Mouse (Mus musculus) intestine, embryonic 15.5 days (tissue): Measurements from ENCODE around the gene Hsd3b2. TPM values are rescaled to one million over a fixed set of nuclear protein-coding genes. Genes with fewer than 3 reads are reported as not detected.

ENCODE experiments used
- polyA plus RNA-seq: library from polyadenylated mRNA; unstranded; fragments of >200 nt; fragmentation: Nextera tagmentation; extraction: Ambion mirVana; gene quantifications from 2 replicates; pipeline ENCODE4 v1.2.1, GENCODE M21; 2015

The Hsd3b2 gene
- polyA plus RNA-seq, 1 experiment from 2014 or later = 0.18 TPM

Other genes starting within 250 kb of the Hsd3b2 start
- gene Hsd3b4, start 214.0 kb downstream of the Hsd3b2 start, polyA plus RNA-seq = not detected in 2 replicates
- not detected in 2 replicates for gene Gm10681, start 135.7 kb downstream of the Hsd3b2 start, polyA plus RNA-seq
- gene Hsd3b5, start 94.3 kb downstream of the Hsd3b2 start, polyA plus RNA-seq = not detected in 2 replicates
- gene Hsd3b3, start 38.6 kb upstream of the Hsd3b2 start, polyA plus RNA-seq = 10.5 and 12.7 TPM in 2 replicates
- 0.96 and 1.0 TPM in 2 replicates for gene Hsd3b6, start 89.9 kb upstream of the Hsd3b2 start, polyA plus RNA-seq
- gene Hsd3b1, start 135.3 kb upstream of the Hsd3b2 start, polyA plus RNA-seq = 1.5 and 17.0 TPM in 2 replicates
- 34.3 and 37.1 TPM in 2 replicates for gene Hao2, start 168.7 kb upstream of the Hsd3b2 start, polyA plus RNA-seq